Mouse (Mus musculus): Measurements from ENCODE around the gene Cpa5. TPM values are rescaled to one million over a fixed set of nuclear protein-coding genes. Genes with fewer than 3 reads are reported as not detected.

The Cpa5 gene
- 0.25 and 0.46 TPM in 2 replicates for polyA plus RNA-seq (2014; fragmentation: Nextera tagmentation; extraction: Ambion mirVana)

GRCm38 (mm10) chr6:30610710-30611109, at the start of gene Cpa5:
Gene Cpa5, plus strand, starts transcription at chr6:30611010.
- H3K36me3 ChIP-seq (ENCODE audit: control insufficient read depth, insufficient read depth, low read length), result no peaks in the 10 kb centered on the region
- H3K9ac ChIP-seq (ENCODE audit: low read length), result no peak within 1 kb of the TSS
- H3K9me3 ChIP-seq (ENCODE audit: control insufficient read depth, low read length), result no peaks in the 10 kb centered on the region
- no peak within 1 kb of the TSS for H3K4me2 ChIP-seq
- no peak for DNase-seq (ENCODE audit: low spot score, missing footprints)
- no peaks in the 10 kb centered on the region for H3K27me3 ChIP-seq (ENCODE audit: control insufficient read depth, insufficient read depth, low read length)
- peaks cover 29% of the 10 kb centered on the region for H3K4me1 ChIP-seq (ENCODE audit: control insufficient read depth, insufficient read depth, low read length)
- ATAC-seq (ENCODE audit: low FRiP score), result no peak
- no peak within 1 kb of the TSS for H3K4me3 ChIP-seq (ENCODE audit: low read depth, low read length)
- H3K27ac ChIP-seq (ENCODE audit: low read depth, low read length), result peak within 1 kb of the TSS; percentile 57
- 81% methylated on average over 7 of the region's 7 CpGs for WGBS

GRCm38 (mm10) chr6:30562132-30562531, 48.7 kb upstream of the Cpa5 start:
- Histone ChIP-seq H3K36me3 (ENCODE audit: control insufficient read depth, insufficient read depth, low read length) (no peaks in the 10 kb centered on the region), H3K4me2 (no peak overlapping the region), H3K4me1 (ENCODE audit: control insufficient read depth, insufficient read depth, low read length) (no peaks in the 10 kb centered on the region), H3K4me3 (ENCODE audit: low read depth, low read length) (no peak overlapping the region), H3K9me3 (ENCODE audit: control insufficient read depth, low read length) (no peaks in the 10 kb centered on the region), H3K27ac (ENCODE audit: low read depth, low read length) (no peak overlapping the region), H3K27me3 (ENCODE audit: control insufficient read depth, insufficient read depth, low read length) (no peaks in the 10 kb centered on the region), H3K9ac (ENCODE audit: low read length) (no peak overlapping the region)
- DNase-seq (ENCODE audit: low spot score, missing footprints) (no peak), ATAC-seq (ENCODE audit: low FRiP score) (no peak)
- WGBS, result 78% methylated on average over 4 of the region's 4 CpGs

- Histone ChIP-seq H3K4me2 (no peak overlapping the region), H3K4me3 (ENCODE audit: low read depth, low read length) (no peak overlapping the region), H3K9me3 (ENCODE audit: control insufficient read depth, low read length) (no peaks in the 10 kb centered on the region), H3K36me3 (ENCODE audit: control insufficient read depth, insufficient read depth, low read length) (no peaks in the 10 kb centered on the region), H3K9ac (ENCODE audit: low read length) (no peak overlapping the region), H3K27me3 (ENCODE audit: control insufficient read depth, insufficient read depth, low read length) (no peaks in the 10 kb centered on the region), H3K4me1 (ENCODE audit: control insufficient read depth, insufficient read depth, low read length) (no peaks in the 10 kb centered on the region), H3K27ac (ENCODE audit: low read depth, low read length) (no peak overlapping the region)
- no peak for ATAC-seq (ENCODE audit: low FRiP score)
- 92% methylated on average over 6 of the region's 6 CpGs for WGBS
- no peak for DNase-seq (ENCODE audit: low spot score, missing footprints)
Observed at GRCm38 (mm10) chr6:30563575-30563974, 47.2 kb upstream of the Cpa5 start.

GRCm38 (mm10) chr6:30564051-30564450, 46.8 kb upstream of the Cpa5 start:
- no peaks in the 10 kb centered on the region for H3K36me3 ChIP-seq (ENCODE audit: control insufficient read depth, insufficient read depth, low read length)
- ATAC-seq (ENCODE audit: low FRiP score), result no peak
- 91% methylated on average over 6 of the region's 6 CpGs for WGBS

GRCm38 (mm10) chr6:30568069-30568468, 42.7 kb upstream of the Cpa5 start, which contains the start of gene Cpa4:
Gene Cpa4, plus strand, starts transcription at chr6:30568369.
- no peak within 1 kb of the TSS for H3K4me3 ChIP-seq (ENCODE audit: low read depth, low read length)
- no peaks in the 10 kb centered on the region for H3K9me3 ChIP-seq (ENCODE audit: control insufficient read depth, low read length)
- H3K36me3 ChIP-seq (ENCODE audit: control insufficient read depth, insufficient read depth, low read length), result no peaks in the 10 kb centered on the region
- H3K27ac ChIP-seq (ENCODE audit: low read depth, low read length), result no peak within 1 kb of the TSS
- H3K27me3 ChIP-seq (ENCODE audit: control insufficient read depth, insufficient read depth, low read length), result no peaks in the 10 kb centered on the region
- DNase-seq (ENCODE audit: low spot score, missing footprints) (no peak), ATAC-seq (ENCODE audit: low FRiP score) (no peak)
- H3K4me1 ChIP-seq (ENCODE audit: control insufficient read depth, insufficient read depth, low read length), result peaks cover 8% of the 10 kb centered on the region
- no peak within 1 kb of the TSS for H3K4me2 ChIP-seq
- WGBS, result 71% methylated on average over 5 of the region's 5 CpGs
- H3K9ac ChIP-seq (ENCODE audit: low read length), result no peak within 1 kb of the TSS

More at GRCm38 (mm10) chr6:30564051-30564450, 46.8 kb upstream of the Cpa5 start:
- H3K27me3 ChIP-seq (ENCODE audit: control insufficient read depth, insufficient read depth, low read length), result no peaks in the 10 kb centered on the region
- no peaks in the 10 kb centered on the region for H3K9me3 ChIP-seq (ENCODE audit: control insufficient read depth, low read length)
- no peak overlapping the region for H3K4me3 ChIP-seq (ENCODE audit: low read depth, low read length)
- no peak overlapping the region for H3K4me2 ChIP-seq
- no peak overlapping the region for H3K27ac ChIP-seq (ENCODE audit: low read depth, low read length)
- H3K9ac ChIP-seq (ENCODE audit: low read length), result no peak overlapping the region
- DNase-seq (ENCODE audit: low spot score, missing footprints), result no peak
- no peaks in the 10 kb centered on the region for H3K4me1 ChIP-seq (ENCODE audit: control insufficient read depth, insufficient read depth, low read length)

GRCm38 (mm10) chr6:30569331-30569730, 41.5 kb upstream of the Cpa5 start:
- Histone ChIP-seq H3K27me3 (ENCODE audit: control insufficient read depth, insufficient read depth, low read length) (no peaks in the 10 kb centered on the region), H3K4me1 (ENCODE audit: control insufficient read depth, insufficient read depth, low read length) (peaks cover 9% of the 10 kb centered on the region), H3K36me3 (ENCODE audit: control insufficient read depth, insufficient read depth, low read length) (no peaks in the 10 kb centered on the region), H3K9ac (ENCODE audit: low read length) (no peak overlapping the region), H3K9me3 (ENCODE audit: control insufficient read depth, low read length) (no peaks in the 10 kb centered on the region), H3K27ac (ENCODE audit: low read depth, low read length) (no peak overlapping the region), H3K4me2 (no peak overlapping the region), H3K4me3 (ENCODE audit: low read depth, low read length) (no peak overlapping the region)
- no peak for DNase-seq (ENCODE audit: low spot score, missing footprints)
- no peak for ATAC-seq (ENCODE audit: low FRiP score)
- WGBS, result 90% methylated on average over 10 of the region's 10 CpGs

GRCm38 (mm10) chr6:30570012-30570411, 40.8 kb upstream of the Cpa5 start:
- ATAC-seq (ENCODE audit: low FRiP score) (no peak), DNase-seq (ENCODE audit: low spot score, missing footprints) (no peak)
- Histone ChIP-seq H3K4me2 (no peak overlapping the region), H3K36me3 (ENCODE audit: control insufficient read depth, insufficient read depth, low read length) (no peaks in the 10 kb centered on the region), H3K4me3 (ENCODE audit: low read depth, low read length) (no peak overlapping the region), H3K4me1 (ENCODE audit: control insufficient read depth, insufficient read depth, low read length) (peaks cover 9% of the 10 kb centered on the region), H3K27ac (ENCODE audit: low read depth, low read length) (no peak overlapping the region), H3K9me3 (ENCODE audit: control insufficient read depth, low read length) (no peaks in the 10 kb centered on the region), H3K27me3 (ENCODE audit: control insufficient read depth, insufficient read depth, low read length) (no peaks in the 10 kb centered on the region), H3K9ac (ENCODE audit: low read length) (no peak overlapping the region)
- 91% methylated on average over 5 of the region's 5 CpGs for WGBS

- Histone ChIP-seq H3K4me3 (ENCODE audit: low read depth, low read length) (no peak overlapping the region), H3K9ac (ENCODE audit: low read length) (no peak overlapping the region), H3K4me2 (no peak overlapping the region), H3K36me3 (ENCODE audit: control insufficient read depth, insufficient read depth, low read length) (no peaks in the 10 kb centered on the region), H3K9me3 (ENCODE audit: control insufficient read depth, low read length) (no peaks in the 10 kb centered on the region), H3K27me3 (ENCODE audit: control insufficient read depth, insufficient read depth, low read length) (no peaks in the 10 kb centered on the region), H3K27ac (ENCODE audit: low read depth, low read length) (peak overlapping the region; percentile 64), H3K4me1 (ENCODE audit: control insufficient read depth, insufficient read depth, low read length) (peaks cover 9% of the 10 kb centered on the region)
- DNase-seq (ENCODE audit: low spot score, missing footprints) (peak; percentile 92), ATAC-seq (ENCODE audit: low FRiP score) (peak; percentile 91)
- WGBS, result 35% methylated on average over 20 of the region's 20 CpGs
Observed at GRCm38 (mm10) chr6:30572456-30573311, 38.1 kb upstream of the Cpa5 start.

GRCm38 (mm10) chr6:30573380-30573779, 37.4 kb upstream of the Cpa5 start:
- no peak overlapping the region for H3K4me2 ChIP-seq
- H3K9ac ChIP-seq (ENCODE audit: low read length), result no peak overlapping the region
- peaks cover 9% of the 10 kb centered on the region for H3K4me1 ChIP-seq (ENCODE audit: control insufficient read depth, insufficient read depth, low read length)
- ATAC-seq (ENCODE audit: low FRiP score), result no peak
- no peaks in the 10 kb centered on the region for H3K27me3 ChIP-seq (ENCODE audit: control insufficient read depth, insufficient read depth, low read length)
- 81% methylated on average over 5 of the region's 5 CpGs for WGBS
- no peak overlapping the region; the same call in 1 of the 2 replicates for H3K27ac ChIP-seq (ENCODE audit: low read depth, low read length)
- DNase-seq (ENCODE audit: low spot score, missing footprints), result no peak
- no peaks in the 10 kb centered on the region for H3K36me3 ChIP-seq (ENCODE audit: control insufficient read depth, insufficient read depth, low read length)
- H3K9me3 ChIP-seq (ENCODE audit: control insufficient read depth, low read length), result no peaks in the 10 kb centered on the region
- no peak overlapping the region for H3K4me3 ChIP-seq (ENCODE audit: low read depth, low read length)
